Mouse (Mus musculus) CH12.LX (cell line): ENCODE data around the gene Atp5h.

Experiments used
- CTCF ChIP-seq, 2 experiments: IDR thresholded peaks in 1 of 2; conservative IDR thresholded peaks in 1 of 2; 2 replicates each; pipeline ENCODE4 v1.5.1; 2011 to 2012; ENCODE audit warnings: low read depth in 2 of 2, low read length in 2 of 2, improper control_type of control experiment in 1 of 2, inconsistent platforms in 1 of 2, mild to moderate bottlenecking in 1 of 2, moderate library complexity in 1 of 2
- E2F4 ChIP-seq: IDR thresholded peaks from 2 replicates; pipeline ENCODE4 v1.6.1; 2011; ENCODE audit warnings: low read depth, low read length, improper control_type of control experiment; ENCODE audit not compliant: insufficient replicate concordance
- EP300 ChIP-seq: IDR thresholded peaks from 2 replicates; pipeline ENCODE4 v1.6.1; 2011; ENCODE audit warnings: low read length, improper control_type of control experiment
- HCFC1 ChIP-seq: IDR thresholded peaks from 2 replicates; pipeline ENCODE4 v1.6.1; 2012; ENCODE audit warnings: low read depth, mild to moderate bottlenecking, inconsistent platforms, low read length, improper control_type of control experiment
- IRF4 ChIP-seq: IDR thresholded peaks from 2 replicates; pipeline ENCODE4 v1.6.1; 2014; ENCODE audit warnings: low read depth, mild to moderate bottlenecking, inconsistent platforms, low read length, improper control_type of control experiment
- JUND ChIP-seq: conservative IDR thresholded peaks from 2 replicates; pipeline ENCODE4 v1.6.1; 2011; ENCODE audit warnings: low read depth, low read length, improper control_type of control experiment
- MAFK ChIP-seq: IDR thresholded peaks from 2 replicates; pipeline ENCODE4 v1.6.1; 2011; ENCODE audit warnings: low read length, improper control_type of control experiment; ENCODE audit not compliant: insufficient replicate concordance
- POLR2A ChIP-seq: IDR thresholded peaks from 2 replicates; pipeline ENCODE4 v1.6.1; 2011; ENCODE audit warnings: low read depth, mild to moderate bottlenecking, improper control_type of control experiment, low read length
- RCOR1 ChIP-seq: conservative IDR thresholded peaks from 2 replicates; pipeline ENCODE4 v1.6.1; 2012; ENCODE audit warnings: low read depth, mild to moderate bottlenecking, inconsistent platforms, low read length, improper control_type of control experiment
- SIN3A ChIP-seq: IDR thresholded peaks from 2 replicates; pipeline ENCODE4 v1.6.1; 2012; ENCODE audit warnings: low read length, improper control_type of control experiment, inconsistent platforms
- SMC3 ChIP-seq: IDR thresholded peaks from 2 replicates; pipeline ENCODE4 v1.6.1; 2011; ENCODE audit warnings: low read depth, low read length, improper control_type of control experiment
- UBTF ChIP-seq: IDR thresholded peaks from 2 replicates; pipeline ENCODE4 v1.6.1; 2012; ENCODE audit warnings: low read depth, mild to moderate bottlenecking, inconsistent platforms, low read length, improper control_type of control experiment, moderate library complexity
- USF2 ChIP-seq: conservative IDR thresholded peaks from 2 replicates; pipeline ENCODE4 v1.6.1; 2011; ENCODE audit warnings: low read depth, low read length, improper control_type of control experiment

DNA sequence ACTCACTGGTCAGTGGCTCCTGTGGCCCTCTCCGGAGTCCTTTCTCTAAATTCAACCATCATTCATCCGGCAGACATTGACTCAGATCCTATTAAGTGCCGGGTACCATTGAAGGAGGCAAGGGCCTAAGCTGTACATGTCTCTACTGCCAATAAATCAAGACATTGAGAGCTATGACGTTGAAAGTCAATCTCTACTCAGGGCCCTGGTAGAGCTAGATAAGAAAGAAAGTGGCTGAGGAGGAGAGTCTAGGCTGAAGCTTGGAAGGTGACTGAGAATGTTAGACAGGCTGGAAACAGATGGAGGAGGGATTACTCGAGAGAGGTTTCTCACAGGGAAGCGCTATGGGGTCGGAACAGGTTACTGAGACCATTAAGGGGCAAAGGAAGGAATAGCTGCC is 49.4 kb downstream of the Atp5h start:
- TF ChIP-seq CTCF (conservative IDR thresholded peaks at IDR 0.05 in 1 of 2, IDR thresholded peaks at IDR 0.05 in 1 of 2; ENCODE audit: low read depth in 2 of 2, low read length in 2 of 2) (no peak), RCOR1 (no peak), SMC3 (no peak), SIN3A (no peak), USF2 (no peak), HCFC1 (no peak), EP300 (no peak), POLR2A (no peak), JUND (no peak), UBTF (no peak), IRF4 (no peak), E2F4 (no peak), MAFK (no peak)
